Mouse (Mus musculus) MEL (cell line): ENCODE results near the gene Rpl12. TPM values are rescaled to one million over a fixed set of nuclear protein-coding genes. Genes with fewer than 3 reads are reported as not detected.

ENCODE experiments used
- DNase-seq: peaks from one replicate; pipeline ENCODE4 v3.0.0; 2011; ENCODE audit warnings: low read depth, low spot score
- H3K27ac ChIP-seq: 2 replicates; pipeline ENCODE4 v1.5.1; 2012; ENCODE audit warnings: low read depth, mild to moderate bottlenecking, control low read depth, low read length, moderate library complexity; ENCODE audit not compliant: control insufficient read depth
- H3K27me3 ChIP-seq, 2 experiments: fragments of 150-350 bp in 1 of 2; sonication (generic) in 1 of 2; 2 replicates each; pipeline ENCODE4 v1.6.1; 2012; ENCODE audit warnings: low read length in 2 of 2, mild to moderate bottlenecking in 2 of 2, improper control_type of control experiment in 1 of 2, moderate library complexity in 1 of 2; ENCODE audit not compliant: insufficient read depth in 2 of 2, control insufficient read depth in 1 of 2
- H3K36me3 ChIP-seq, 2 experiments: 2 replicates each; pipeline ENCODE4 v1.6.1; 2012 to 2014; ENCODE audit warnings: low read length in 2 of 2, improper control_type of control experiment in 1 of 2, inconsistent platforms in 1 of 2, mild to moderate bottlenecking in 1 of 2; ENCODE audit not compliant: insufficient read depth in 2 of 2, control insufficient read depth in 1 of 2
- H3K4me1 ChIP-seq, 2 experiments: fragments of 150-350 bp in 1 of 2; sonication (generic) in 1 of 2; 2 replicates each; pipeline ENCODE4 v1.6.1; 2012; ENCODE audit warnings: low read length in 2 of 2, improper control_type of control experiment in 1 of 2, mild to moderate bottlenecking in 1 of 2; ENCODE audit not compliant: insufficient read depth in 2 of 2, control insufficient read depth in 1 of 2
- H3K4me3 ChIP-seq, 2 experiments: fragments of 150-350 bp in 1 of 2; sonication (generic) in 1 of 2; 2 replicates each; pipeline ENCODE4 v1.5.1; 2012; ENCODE audit warnings: low read depth in 2 of 2, low read length in 2 of 2, mild to moderate bottlenecking in 2 of 2, moderate library complexity in 2 of 2, control low read depth in 1 of 2, improper control_type of control experiment in 1 of 2; ENCODE audit not compliant: control insufficient read depth in 1 of 2, insufficient read depth in 1 of 2
- H3K79me2 ChIP-seq: 2 replicates; pipeline ENCODE4 v1.6.1; 2012; ENCODE audit warnings: mild to moderate bottlenecking, low read length, moderate library complexity; ENCODE audit not compliant: control insufficient read depth, poor library complexity, insufficient read depth
- H3K9ac ChIP-seq: 2 replicates; pipeline ENCODE4 v1.6.1; 2012; ENCODE audit warnings: low read depth, mild to moderate bottlenecking, control low read depth, low read length, moderate library complexity; ENCODE audit not compliant: control insufficient read depth, poor library complexity, severe bottlenecking
- H3K9me3 ChIP-seq: fragments of 150-350 bp; sonication (generic); replicated peaks from 2 replicates; pipeline ENCODE4 v1.6.1; 2012; ENCODE audit warnings: mild to moderate bottlenecking, low read length, improper control_type of control experiment, moderate library complexity; ENCODE audit not compliant: insufficient read depth
- BHLHE40 ChIP-seq: IDR thresholded peaks from 2 replicates; pipeline ENCODE4 v1.6.1; 2012; ENCODE audit warnings: low read depth, mild to moderate bottlenecking, inconsistent platforms, low read length, improper control_type of control experiment, borderline replicate concordance
- CHD1 ChIP-seq: IDR thresholded peaks from 2 replicates; pipeline ENCODE4 v1.6.1; 2012; ENCODE audit warnings: low read depth, mild to moderate bottlenecking, inconsistent platforms, low read length, improper control_type of control experiment
- CHD2 ChIP-seq: IDR thresholded peaks from 2 replicates; pipeline ENCODE4 v1.6.1; 2011; ENCODE audit warnings: low read length, improper control_type of control experiment
- CTCF ChIP-seq, 3 experiments: IDR thresholded peaks in 2 of 3; conservative IDR thresholded peaks in 1 of 3; 2 replicates each; pipeline ENCODE4 v1.5.1; 2011 to 2012; ENCODE audit warnings: low read length in 3 of 3, low read depth in 2 of 3, mild to moderate bottlenecking in 2 of 3, improper control_type of control experiment in 1 of 3, inconsistent platforms in 1 of 3, mixed read lengths in 1 of 3, moderate library complexity in 1 of 3; ENCODE audit not compliant: control insufficient read depth in 1 of 3, insufficient read depth in 1 of 3, poor library complexity in 1 of 3, severe bottlenecking in 1 of 3
- E2F4 ChIP-seq: IDR thresholded peaks from 2 replicates; pipeline ENCODE4 v1.6.1; 2011; ENCODE audit warnings: low read depth, low read length, improper control_type of control experiment, borderline replicate concordance
- ETS1 ChIP-seq: IDR thresholded peaks from 2 replicates; pipeline ENCODE4 v1.6.1; 2012; ENCODE audit warnings: low read depth, mild to moderate bottlenecking, inconsistent platforms, low read length, improper control_type of control experiment, moderate library complexity
- GATA1 ChIP-seq: IDR thresholded peaks from 2 replicates; pipeline ENCODE4 v1.6.1; 2011; ENCODE audit warnings: low read depth, low read length, improper control_type of control experiment
- HCFC1 ChIP-seq: IDR thresholded peaks from 2 replicates; pipeline ENCODE4 v1.6.1; 2012; ENCODE audit warnings: low read depth, mild to moderate bottlenecking, inconsistent platforms, low read length, improper control_type of control experiment, moderate library complexity
- JUND ChIP-seq: IDR thresholded peaks from 2 replicates; pipeline ENCODE4 v1.6.1; 2011; ENCODE audit warnings: low read depth, mild to moderate bottlenecking, improper control_type of control experiment, low read length
- KAT2A ChIP-seq: conservative IDR thresholded peaks from 2 replicates; pipeline ENCODE4 v1.6.1; 2012; ENCODE audit warnings: low read depth, low read length, improper control_type of control experiment, inconsistent platforms
- MAFK ChIP-seq: IDR thresholded peaks from 2 replicates; pipeline ENCODE4 v1.6.1; 2011; ENCODE audit warnings: low read depth, mild to moderate bottlenecking, low read length, improper control_type of control experiment, borderline replicate concordance
- MXI1 ChIP-seq: IDR thresholded peaks from 2 replicates; pipeline ENCODE4 v1.6.1; 2011; ENCODE audit warnings: mild to moderate bottlenecking, low read depth, low read length, improper control_type of control experiment
- MYB ChIP-seq: IDR thresholded peaks from 2 replicates; pipeline ENCODE4 v1.6.1; 2011; ENCODE audit warnings: mild to moderate bottlenecking, low read depth, low read length, improper control_type of control experiment
- MYC ChIP-seq: IDR thresholded peaks from 2 replicates; pipeline ENCODE4 v1.6.1; 2011; ENCODE audit warnings: low read depth, mild to moderate bottlenecking, low read length, improper control_type of control experiment, moderate library complexity
- NRF1 ChIP-seq: IDR thresholded peaks from 2 replicates; pipeline ENCODE4 v1.6.1; 2014; ENCODE audit warnings: low read depth, mild to moderate bottlenecking, inconsistent platforms, low read length, improper control_type of control experiment, moderate library complexity; ENCODE audit not compliant: poor library complexity, insufficient read depth, severe bottlenecking
- POLR2A ChIP-seq, 2 experiments: IDR thresholded peaks; 2 replicates each; pipeline ENCODE4 v1.6.1; 2011 to 2012; ENCODE audit warnings: low read length in 2 of 2, mild to moderate bottlenecking in 2 of 2, control low read depth in 1 of 2, improper control_type of control experiment in 1 of 2, low read depth in 1 of 2, moderate library complexity in 1 of 2; ENCODE audit not compliant: control insufficient read depth in 1 of 2, insufficient read depth in 1 of 2, poor library complexity in 1 of 2
- POLR2AphosphoS2 ChIP-seq: IDR thresholded peaks from 2 replicates; pipeline ENCODE4 v1.6.1; 2011; ENCODE audit warnings: low read length, improper control_type of control experiment
- POLR2AphosphoS5 ChIP-seq: IDR thresholded peaks from 2 replicates; pipeline ENCODE4 v1.6.1; 2012; ENCODE audit warnings: low read depth, borderline replicate concordance, mild to moderate bottlenecking, inconsistent platforms, low read length, moderate library complexity, mixed read lengths
- RAD21 ChIP-seq: IDR thresholded peaks from 2 replicates; pipeline ENCODE4 v1.6.1; 2011; ENCODE audit warnings: mild to moderate bottlenecking, low read depth, low read length, improper control_type of control experiment
- RCOR1 ChIP-seq: IDR thresholded peaks from 2 replicates; pipeline ENCODE4 v1.6.1; 2012; ENCODE audit warnings: low read depth, mild to moderate bottlenecking, inconsistent platforms, low read length, improper control_type of control experiment
- SIN3A ChIP-seq: IDR thresholded peaks from 2 replicates; pipeline ENCODE4 v1.6.1; 2012; ENCODE audit warnings: low read length, improper control_type of control experiment, inconsistent platforms
- SMC3 ChIP-seq: IDR thresholded peaks from 2 replicates; pipeline ENCODE4 v1.6.1; 2011; ENCODE audit warnings: low read depth, low read length, improper control_type of control experiment
- TBP ChIP-seq: IDR thresholded peaks from 2 replicates; pipeline ENCODE4 v1.8.0; 2011; ENCODE audit warnings: low read depth, low read length, improper control_type of control experiment
- TCF12 ChIP-seq: IDR thresholded peaks from 2 replicates; pipeline ENCODE4 v1.6.1; 2014; ENCODE audit warnings: low read depth, mild to moderate bottlenecking, inconsistent platforms, low read length, improper control_type of control experiment, moderate library complexity
- UBTF ChIP-seq: IDR thresholded peaks from 2 replicates; pipeline ENCODE4 v1.6.1; 2012; ENCODE audit warnings: low read depth, mild to moderate bottlenecking, inconsistent platforms, low read length, improper control_type of control experiment, moderate library complexity, borderline replicate concordance; ENCODE audit not compliant: insufficient read depth
- USF1 ChIP-seq: IDR thresholded peaks from 2 replicates; pipeline ENCODE4 v1.6.1; 2014; ENCODE audit warnings: low read depth, mild to moderate bottlenecking, inconsistent platforms, low read length, improper control_type of control experiment, moderate library complexity
- USF2 ChIP-seq, 2 experiments: IDR thresholded peaks; 2 replicates each; pipeline ENCODE4 v1.6.1; 2011 to 2012; ENCODE audit warnings: improper control_type of control experiment in 2 of 2, low read length in 2 of 2, borderline replicate concordance in 1 of 2, inconsistent platforms in 1 of 2, low read depth in 1 of 2, mild to moderate bottlenecking in 1 of 2; ENCODE audit not compliant: insufficient read depth in 1 of 2
- ZC3H11A ChIP-seq: IDR thresholded peaks from 2 replicates; pipeline ENCODE4 v1.6.1; 2012; ENCODE audit warnings: low read depth, mild to moderate bottlenecking, inconsistent platforms, low read length, improper control_type of control experiment
- ZMIZ1 ChIP-seq: IDR thresholded peaks from 2 replicates; pipeline ENCODE4 v1.6.1; 2012; ENCODE audit warnings: low read depth, mild to moderate bottlenecking, inconsistent platforms, low read length, improper control_type of control experiment, moderate library complexity
- ZNF384 ChIP-seq: IDR thresholded peaks from 2 replicates; pipeline ENCODE4 v1.6.1; 2012; ENCODE audit warnings: low read depth, mild to moderate bottlenecking, inconsistent platforms, low read length, improper control_type of control experiment
- polyA plus RNA-seq, 2 experiments: library from polyadenylated mRNA; stranded (reverse) in 1 of 2; unstranded in 1 of 2; fragments of >175 nt in 1 of 2; fragments of >200 nt in 1 of 2; gene quantifications; 2 replicates each; pipeline versions ENCODE4 v1.2.1 to v1.2.4; 2012; ENCODE audit warnings: low replicate concordance in 2 of 2, low read depth in 1 of 2; ENCODE audit not compliant: insufficient read length in 2 of 2, insufficient read depth in 1 of 2, missing spikeins in 1 of 2
- total RNA-seq: library from RNA; depleted of rRNA; stranded (reverse); fragments of 300-350 nt; gene quantifications from 2 replicates; pipeline ENCODE4 v1.2.3, GENCODE M21; 2012

Gene Rpl12
- total and polyA plus RNA-seq, 3 experiments = 116 to 1,842 TPM; not detected in 1

DNA sequence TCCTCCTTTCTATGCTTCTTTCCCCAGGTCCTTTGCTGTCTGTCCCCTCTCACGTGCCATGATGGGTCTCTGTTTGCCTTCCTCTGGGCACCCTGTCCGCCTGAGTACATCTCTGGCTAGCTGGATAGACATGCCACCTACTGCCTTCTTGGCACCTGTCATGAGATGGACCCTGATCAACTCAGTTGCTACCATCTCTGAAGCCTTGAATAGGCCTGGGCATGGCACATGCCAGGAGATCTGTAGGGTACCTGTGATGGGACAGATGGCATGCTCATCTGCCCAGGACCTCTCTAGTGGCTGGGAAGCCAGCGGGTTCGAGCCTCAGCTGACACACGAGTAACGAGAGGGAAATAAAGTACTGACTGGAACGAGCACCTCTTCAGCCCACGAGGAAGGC is 12.9 kb downstream of the Rpl12 start:
- H3K36me3 ChIP-seq = peaks cover 0 to 16% of the 10 kb centered on the region in 2 experiments; a peak in 2 of 4 replicates
- no peaks in the 10 kb centered on the region for H3K27me3 ChIP-seq
- no peak for TF ChIP-seq MAFK
- TF ChIP-seq ETS1 = no peak
- no peak for TF ChIP-seq ZNF384
- TF ChIP-seq RAD21 = no peak
- TF ChIP-seq USF1 = no peak
- TF ChIP-seq HCFC1 = no peak
- TF ChIP-seq SIN3A = no peak
- TF ChIP-seq UBTF = no peak
- TF ChIP-seq CTCF (IDR thresholded peaks at IDR 0.05 in 2 of 3, conservative IDR thresholded peaks at IDR 0.05 in 1 of 3; ENCODE audit: control insufficient read depth in 1 of 3, insufficient read depth in 1 of 3, low read depth in 2 of 3, low read length in 3 of 3, poor library complexity in 1 of 3, severe bottlenecking in 1 of 3) = no peak
- no peak for TF ChIP-seq RCOR1
- no peak for TF ChIP-seq ZMIZ1
- TF ChIP-seq SMC3 = no peak
- no peak for TF ChIP-seq CHD2
- TF ChIP-seq USF2 (IDR thresholded peaks at IDR 0.05; ENCODE audit: borderline replicate concordance in 1 of 2, insufficient read depth in 1 of 2, low read depth in 1 of 2, low read length in 2 of 2) = no peak
- TF ChIP-seq POLR2AphosphoS5 = no peak
- TF ChIP-seq NRF1 = no peak
- no peak for TF ChIP-seq MYC
- TF ChIP-seq MYB = no peak
- no peak for TF ChIP-seq TBP
- no peak for TF ChIP-seq BHLHE40
- no peak overlapping the region for H3K4me3 ChIP-seq
- no peaks in the 10 kb centered on the region; the same call in 1 of the 2 replicates for H3K79me2 ChIP-seq
- no peaks in the 10 kb centered on the region for H3K9me3 ChIP-seq
- H3K9ac ChIP-seq = no peak overlapping the region
- H3K4me1 ChIP-seq = peaks cover 13 to 17% of the 10 kb centered on the region in 2 experiments
- H3K27ac ChIP-seq = no peak overlapping the region
- DNase-seq = no peak

- Histone ChIP-seq H3K4me1 (peaks cover 21 to 27% of the 10 kb centered on the region in 2 experiments), H3K79me2 (peaks cover 6% of the 10 kb centered on the region), H3K27me3 (no peaks in the 10 kb centered on the region), H3K4me3 (no peak overlapping the region), H3K9me3 (no peaks in the 10 kb centered on the region), H3K36me3 (peaks cover 0 to 27% of the 10 kb centered on the region in 2 experiments; a peak in 2 of 4 replicates), H3K9ac (no peak overlapping the region), H3K27ac (no peak overlapping the region)
- TF ChIP-seq POLR2A (IDR thresholded peaks at IDR 0.05; ENCODE audit: control insufficient read depth in 1 of 2, insufficient read depth in 1 of 2, low read depth in 1 of 2, low read length in 2 of 2, poor library complexity in 1 of 2) (no peak), MAFK (no peak), GATA1 (no peak), MXI1 (no peak), E2F4 (no peak), POLR2AphosphoS2 (no peak), USF1 (no peak), JUND (no peak), NRF1 (no peak), CHD1 (no peak), CHD2 (no peak), KAT2A (no peak), ZC3H11A (no peak), SIN3A (no peak), MYC (no peak), TCF12 (no peak)
- DNase-seq = no peak
These were observed 15.8 kb downstream of the Rpl12 start for GRCm38 (mm10) chr2:32977114-32977513.
